Mouse (Mus musculus) left cerebral cortex, postnatal 4 days (tissue): ENCODE data around the gene Kcnv2. TPM values are rescaled to one million over a fixed set of nuclear protein-coding genes. Genes with fewer than 3 reads are reported as not detected.

Experiments used
- DNase-seq: peaks from one replicate; pipeline ENCODE4 v3.0.0-alpha.2; 2022
- intact Hi-C: fragments of 180-260 bp; cut with DNase I; formaldehyde crosslinking; loops from one replicate; pipeline ENCODE4 v1.15.1; 2025
- total RNA-seq, 2 experiments: library from RNA; stranded (reverse); gene quantifications; 2 replicates each; pipeline ENCODE4 v1.2.3; 2021

The Kcnv2 gene
- total RNA-seq, 2 experiments from 2014 or later = 0.08 TPM; not detected in 1

- no peak for DNase-seq
- intact Hi-C loops = no loop called here
Measured at GRCm38 (mm10) chr19:27363891-27364290, 41.5 kb downstream of the Kcnv2 start.

GRCm38 (mm10) chr19:27364521-27364931, 42.1 kb downstream of the Kcnv2 start:
- intact Hi-C loops = no loop called here
- no peak for DNase-seq

GRCm38 (mm10) chr19:27366113-27366746, 43.8 kb downstream of the Kcnv2 start:
- DNase-seq = no peak
- intact Hi-C loops = no loop called here

- DNase-seq = no peak
- intact Hi-C loops = no loop called here
Measured at GRCm38 (mm10) chr19:27369461-27370135, 47.2 kb downstream of the Kcnv2 start.

GRCm38 (mm10) chr19:27370174-27370573, 47.8 kb downstream of the Kcnv2 start:
- DNase-seq = no peak
- intact Hi-C loops = no loop called here

- intact Hi-C loops = no loop called here
Measured at GRCm38 (mm10) chr19:27370784-27371183, 48.4 kb downstream of the Kcnv2 start.

GRCm38 (mm10) chr19:27379712-27380401, 57.5 kb downstream of the Kcnv2 start:
- intact Hi-C loops = no loop called here

More at GRCm38 (mm10) chr19:27370784-27371183, 48.4 kb downstream of the Kcnv2 start:
- DNase-seq = no peak

GRCm38 (mm10) chr19:27382131-27382530, 59.7 kb downstream of the Kcnv2 start:
- intact Hi-C loops = no loop called here
- no peak for DNase-seq

More at GRCm38 (mm10) chr19:27379712-27380401, 57.5 kb downstream of the Kcnv2 start:
- no peak for DNase-seq

- DNase-seq = no peak
- intact Hi-C loops = no loop called here
Measured at GRCm38 (mm10) chr19:27383266-27383665, 60.9 kb downstream of the Kcnv2 start.

GRCm38 (mm10) chr19:27385304-27385703, 62.9 kb downstream of the Kcnv2 start:
- intact Hi-C loops = no loop called here
- no peak for DNase-seq

Other genes with a start within 250 kb of the Kcnv2 start
- 10 to 100 TPM; 75.7 to 78.7 TPM for gene Vldlr, start 106.1 kb upstream of the Kcnv2 start, total RNA-seq
- 100 to 1,000 TPM; 103 to 121 TPM for gene Pum3, start 107.2 kb downstream of the Kcnv2 start, total RNA-seq